Mouse (Mus musculus) frontal cortex, adult 2 months (tissue): ENCODE results near the gene Gm10775. TPM values are rescaled to one million over a fixed set of nuclear protein-coding genes. Genes with fewer than 3 reads are reported as not detected.

Source experiments
- DNase-seq, 2 experiments: peaks; one replicate each; pipeline ENCODE4 v3.0.0; 2022; ENCODE audit warnings: low spot score in 1 of 2; ENCODE audit errors: extremely low spot score in 1 of 2
- polyA plus RNA-seq: library from polyadenylated mRNA; depleted of rRNA; stranded (reverse); fragments of >200 nt; gene quantifications from 2 replicates; pipeline ENCODE4 v1.2.3, GENCODE M21; 2012; rRNA removed

Gene Gm10775
- 0.71 and 0.86 TPM in 2 replicates for polyA plus RNA-seq

DNA sequence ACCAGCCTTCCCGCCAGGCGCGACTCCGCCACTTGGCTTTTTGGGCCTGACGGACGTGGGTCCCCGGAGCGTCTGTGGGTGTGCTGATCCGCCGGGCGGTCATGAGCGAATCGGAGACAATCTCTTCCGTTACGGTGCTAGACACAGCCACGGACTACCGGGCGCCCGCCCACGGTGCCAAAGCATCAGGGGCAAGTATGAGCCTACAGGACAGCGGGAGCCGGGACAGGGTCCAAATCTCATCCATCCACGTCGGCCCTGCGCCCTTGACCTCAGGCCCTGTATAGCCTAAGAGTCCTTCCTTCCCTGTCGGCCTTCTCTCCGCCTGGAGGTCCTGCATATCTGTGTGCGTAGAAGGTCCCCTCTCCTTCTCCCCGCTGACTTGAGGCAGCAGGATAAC lies at the start of gene Gm10775:
Gene Gm10775 (plus strand): TSS at position 301 of the 400 bp plus-strand sequence.
- peak in 1 of 2 experiments; percentile 23 for DNase-seq

DNA sequence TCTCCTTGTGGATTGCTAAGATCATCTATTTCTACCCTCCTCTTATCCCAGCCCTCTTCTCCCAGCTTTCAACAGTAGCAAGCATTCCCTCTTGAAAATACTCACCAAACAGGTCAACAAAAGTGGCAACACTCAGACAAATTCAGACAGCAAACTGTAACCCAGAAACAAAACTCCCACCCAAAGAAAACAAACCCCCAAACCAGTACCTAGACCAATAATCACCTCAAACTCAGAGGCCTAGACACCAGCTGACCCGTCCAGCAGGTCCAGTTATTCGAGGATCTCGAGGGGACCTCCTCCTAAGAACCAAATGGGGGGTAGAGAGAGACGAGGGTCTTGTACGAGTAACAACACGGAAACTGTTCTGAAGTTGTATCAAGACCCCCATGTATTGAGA lies 33.4 kb upstream of the Gm10775 start:
- no peak for DNase-seq

- DNase-seq: no peak
Measured at GRCm38 (mm10) chr13:65226657-65227056, 32.7 kb upstream of the Gm10775 start.

DNA sequence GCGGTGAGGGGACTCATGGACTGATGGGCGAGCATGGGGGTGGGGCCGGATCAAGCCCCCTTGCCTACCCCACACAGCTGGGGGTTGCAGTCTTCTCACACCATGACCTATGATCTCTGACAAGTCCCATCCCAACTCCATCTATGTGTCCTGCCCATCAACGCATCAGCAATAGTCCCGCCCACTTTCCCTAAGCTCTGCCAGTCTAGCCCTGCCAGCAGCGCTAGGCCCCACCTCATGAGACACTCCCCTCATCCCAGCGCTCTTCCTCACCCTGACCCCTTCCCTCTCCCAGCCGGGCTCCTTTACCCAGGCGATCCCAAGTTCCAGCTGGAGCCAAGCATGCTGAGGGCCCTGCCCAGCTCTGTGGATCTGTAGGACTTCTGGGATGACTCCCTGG lies 22.1 kb upstream of the Gm10775 start:
- no peak for DNase-seq

DNA sequence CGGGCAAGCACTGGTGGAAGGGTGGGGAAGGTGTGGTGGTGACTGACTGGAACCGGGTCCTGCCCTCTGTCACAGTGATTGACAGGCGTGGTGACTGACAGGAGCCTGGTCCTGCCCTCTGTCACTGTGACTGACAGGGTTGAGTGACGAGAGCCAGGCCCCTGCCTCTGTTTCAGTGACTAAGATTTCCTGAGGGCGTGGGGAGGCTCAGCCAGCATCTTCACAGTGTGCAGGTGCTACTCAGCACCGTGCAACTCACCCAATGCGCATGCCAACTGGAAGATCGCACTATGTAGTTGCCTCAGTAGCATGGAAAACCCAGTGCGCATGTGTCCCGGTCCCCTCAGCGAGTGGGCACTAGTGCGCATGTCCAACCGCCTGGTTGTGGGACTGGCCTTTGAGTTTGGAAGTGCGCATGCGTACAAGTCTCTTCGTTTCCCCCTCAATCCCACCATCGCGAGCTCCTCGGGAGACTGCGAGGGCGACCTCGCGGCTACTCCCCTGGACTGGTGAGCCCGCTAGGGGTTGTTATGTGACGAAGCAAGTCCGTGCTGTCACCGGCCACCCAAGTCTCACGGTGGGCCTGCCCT lies 18.7 kb upstream of the Gm10775 start:
- DNase-seq: peak; percentile 97 to 99

DNA sequence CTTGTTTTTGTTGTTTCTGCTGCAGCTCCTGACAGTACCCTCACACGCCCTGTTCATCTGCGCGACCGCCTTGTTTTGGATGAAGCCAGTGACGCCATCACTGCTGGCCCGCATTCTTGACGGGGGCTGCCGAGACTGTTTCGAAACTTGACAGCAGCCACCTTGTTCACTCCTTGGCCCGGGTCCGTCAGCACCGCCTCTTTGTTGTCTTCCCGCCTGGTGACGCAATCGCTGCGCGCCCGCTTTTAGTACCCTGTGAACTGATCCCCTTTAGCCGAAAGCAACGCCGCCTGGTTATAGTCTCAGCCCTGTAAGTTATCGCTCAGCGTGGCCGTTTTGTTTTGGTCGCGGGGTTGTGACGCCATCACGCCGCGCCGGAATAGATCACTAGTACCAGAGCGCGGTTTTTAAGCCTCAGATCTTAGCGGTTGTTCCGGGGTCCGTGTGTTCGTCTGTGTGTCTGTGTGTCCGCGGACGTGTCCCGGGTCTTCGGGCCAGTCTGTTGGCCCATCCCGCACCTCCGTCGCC lies 18.2 kb upstream of the Gm10775 start:
- peak; percentile 94 to 98 for DNase-seq

- peak in 1 of 2 experiments; percentile 33 for DNase-seq
Measured at GRCm38 (mm10) chr13:65241627-65242318, 17.6 kb upstream of the Gm10775 start.

GRCm38 (mm10) chr13:65242319-65242787 lies 17.0 kb upstream of the Gm10775 start:
- DNase-seq: no peak

DNA sequence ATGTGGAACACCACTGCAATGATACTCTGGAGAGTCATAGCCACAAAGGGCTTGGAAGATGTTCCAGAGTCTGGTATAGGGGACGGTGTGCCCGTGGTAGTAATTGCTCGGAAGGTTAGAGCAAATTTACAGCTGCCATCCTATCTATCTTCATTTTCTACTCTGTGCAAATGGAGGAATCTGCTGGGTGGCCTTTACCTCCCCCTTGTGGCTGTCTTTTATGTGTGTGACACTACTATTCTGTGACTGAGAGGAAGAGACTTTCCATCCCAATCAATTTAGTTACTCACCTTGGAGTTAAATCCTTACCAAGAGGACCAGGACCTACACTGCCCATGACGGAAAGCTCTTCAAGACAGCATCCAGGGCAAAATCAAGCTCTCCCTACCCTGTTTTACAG lies 16.1 kb upstream of the Gm10775 start:
- peak in 1 of 2 experiments; percentile 23 for DNase-seq

DNA sequence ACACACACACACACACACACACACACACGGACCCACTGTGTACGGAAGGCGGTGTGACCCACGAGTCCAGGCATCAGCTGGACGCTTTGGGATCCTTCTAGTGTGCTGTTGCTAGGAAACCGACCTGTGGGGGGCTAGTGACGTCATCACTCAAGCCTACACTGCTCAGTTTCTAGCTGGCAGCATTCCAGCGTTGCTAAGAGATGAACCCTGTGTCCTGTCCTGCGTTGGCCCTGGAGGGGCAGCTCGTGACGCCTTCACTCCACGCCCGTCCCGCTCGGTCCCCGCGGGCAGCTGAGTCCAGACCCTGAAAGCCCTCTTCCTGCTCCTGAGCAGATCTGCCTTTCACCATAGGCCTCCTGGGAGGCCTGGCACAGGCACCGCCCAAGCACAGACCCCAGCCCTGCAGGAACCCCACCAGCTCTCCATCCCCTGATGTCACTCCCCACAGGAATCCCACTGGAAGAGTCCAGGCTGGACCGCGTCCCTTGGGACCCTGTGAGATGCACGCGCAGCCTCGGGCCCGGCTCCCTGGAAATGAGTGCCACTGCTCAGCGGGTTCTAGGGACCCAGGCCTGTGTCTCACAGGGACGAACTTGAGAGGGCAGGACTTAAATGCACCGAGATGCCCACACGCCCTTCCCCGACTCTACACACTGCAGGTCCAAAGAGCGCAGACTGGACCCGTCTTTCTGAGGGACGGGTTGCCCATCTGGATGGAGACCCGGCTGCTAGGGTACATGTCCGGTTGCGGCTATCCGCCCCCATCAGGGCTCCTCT lies 974 bp upstream of the Gm10775 start:
- peak; percentile 77 to 88 for DNase-seq

DNA sequence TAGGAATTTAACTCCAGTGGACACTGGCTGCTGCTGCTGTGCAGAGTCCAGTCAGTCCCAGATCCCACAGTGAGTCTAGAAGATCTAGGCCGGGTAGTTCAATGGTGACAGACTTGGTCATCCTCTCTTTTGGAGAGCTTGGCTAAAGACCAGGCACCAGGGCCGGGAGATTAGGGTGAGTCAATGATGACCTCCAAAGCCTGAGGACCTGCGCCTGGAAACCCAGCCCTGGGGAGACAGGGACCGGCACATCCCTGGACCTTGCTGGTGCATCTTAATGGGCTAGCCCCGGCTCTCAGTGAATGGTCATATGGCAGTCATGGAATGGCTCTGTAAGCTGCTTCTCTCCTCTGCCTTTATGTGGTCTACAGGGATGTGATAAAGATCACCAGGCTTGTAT lies 2.7 kb downstream of the Gm10775 start:
- DNase-seq: no peak

DNA sequence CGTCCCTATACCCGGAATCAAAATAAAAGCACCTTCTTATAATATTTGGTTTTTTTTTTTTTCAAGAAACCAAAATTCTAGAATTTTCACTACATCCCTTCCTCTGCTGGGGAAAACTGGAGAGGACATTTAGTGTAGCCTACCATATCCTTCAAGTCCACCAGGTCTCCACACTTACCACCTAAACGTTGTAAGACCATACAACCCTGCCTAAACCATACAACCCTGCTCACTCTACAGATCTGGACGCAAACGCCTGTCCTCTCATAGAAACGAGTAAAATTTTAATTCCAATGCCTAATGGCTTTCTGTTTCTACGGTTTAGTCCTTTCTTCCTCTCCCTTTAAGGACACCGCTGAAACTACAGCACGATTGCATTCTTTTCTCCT lies 18.6 kb downstream of the Gm10775 start:
- no peak for DNase-seq

DNA sequence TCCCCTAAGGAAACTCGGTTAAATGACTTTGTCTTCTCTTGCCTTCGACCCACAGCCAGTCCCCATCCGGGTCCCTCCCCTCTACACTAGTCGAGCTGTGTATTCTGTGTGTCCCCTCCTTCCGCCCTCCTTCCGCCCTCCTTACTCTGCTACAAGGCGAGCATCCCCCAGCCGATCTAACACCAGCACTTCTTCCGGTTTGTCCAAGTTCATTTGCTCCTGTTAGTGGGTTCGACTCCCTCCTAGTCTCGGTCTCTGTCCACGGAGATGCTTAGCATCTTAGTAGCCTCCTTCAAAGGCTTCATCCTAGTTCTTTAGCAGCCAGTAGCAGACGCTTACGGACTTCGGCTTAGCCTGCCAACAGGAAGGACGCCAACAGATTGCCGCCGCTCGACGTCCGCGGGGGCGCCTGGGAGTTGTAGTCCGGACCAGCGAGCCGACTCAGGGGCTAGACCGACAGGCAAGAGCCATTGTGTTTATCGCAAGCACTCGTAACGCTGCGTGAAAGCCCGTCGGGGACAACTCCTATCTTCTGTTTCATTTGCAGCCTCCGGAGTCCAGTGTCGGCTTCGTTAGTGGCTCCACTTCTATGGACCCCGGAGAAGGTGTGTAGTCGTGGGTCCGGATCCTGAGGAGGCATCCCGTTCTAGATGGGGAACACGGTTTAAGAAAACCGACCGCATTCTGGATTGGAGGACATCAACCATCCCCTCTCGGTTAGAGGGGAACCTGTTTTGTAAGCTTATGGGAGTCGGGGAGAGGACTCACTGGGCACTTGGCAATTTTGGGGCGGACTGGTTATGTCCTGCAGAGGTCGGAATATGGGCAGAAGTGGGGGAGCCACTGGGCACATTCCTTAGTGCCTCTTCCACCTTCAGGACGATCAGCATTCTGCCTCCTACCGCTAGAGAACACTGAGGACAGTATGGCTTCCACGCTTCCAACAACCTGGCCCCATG lies 19.3 kb downstream of the Gm10775 start, which contains the start of gene Zfp369:
Gene Zfp369 (plus strand): TSS at position 432 of the 959 bp plus-strand sequence.
- peak; percentile 90 to 96 for DNase-seq

GRCm38 (mm10) chr13:65286771-65287170 lies 27.4 kb downstream of the Gm10775 start:
- no peak for DNase-seq

GRCm38 (mm10) chr13:65296354-65296753 lies 37.0 kb downstream of the Gm10775 start:
- DNase-seq: no peak

Other genes starting within 250 kb of the Gm10775 start
- not detected in 2 replicates for gene Spata31d1c, start 226.5 kb upstream of the Gm10775 start, polyA plus RNA-seq
- gene Prss47, start 206.8 kb upstream of the Gm10775 start, polyA plus RNA-seq: not detected in 2 replicates
- 28.6 and 31.4 TPM in 2 replicates for gene Mfsd14b, start 146.6 kb upstream of the Gm10775 start, polyA plus RNA-seq
- gene Olfr465-ps1, start 121.5 kb upstream of the Gm10775 start, polyA plus RNA-seq: not detected in 2 replicates
- gene Olfr466, start 109.3 kb upstream of the Gm10775 start, polyA plus RNA-seq: not detected in 2 replicates
- gene Nlrp4f, start 53.6 kb upstream of the Gm10775 start, polyA plus RNA-seq: 0.06 and 0.28 TPM in 2 replicates
- gene Zfp369, start 19.3 kb downstream of the Gm10775 start, polyA plus RNA-seq: 47.6 and 54.1 TPM in 2 replicates